Mouse (Mus musculus) heart, adult 9 months (tissue): ENCODE measurements at regions not wholly inside any gene's neighbourhood (a gene's known extent, or its start where the extent isn't known, plus 50 kb on each side); places are given as distances from the start of the nearest gene placed in this dataset.

Experiments
- DNase-seq, 2 experiments: peaks; one replicate each; pipeline ENCODE4 v3.0.0; 2022; ENCODE audit warnings: low spot score in 2 of 2

DNA sequence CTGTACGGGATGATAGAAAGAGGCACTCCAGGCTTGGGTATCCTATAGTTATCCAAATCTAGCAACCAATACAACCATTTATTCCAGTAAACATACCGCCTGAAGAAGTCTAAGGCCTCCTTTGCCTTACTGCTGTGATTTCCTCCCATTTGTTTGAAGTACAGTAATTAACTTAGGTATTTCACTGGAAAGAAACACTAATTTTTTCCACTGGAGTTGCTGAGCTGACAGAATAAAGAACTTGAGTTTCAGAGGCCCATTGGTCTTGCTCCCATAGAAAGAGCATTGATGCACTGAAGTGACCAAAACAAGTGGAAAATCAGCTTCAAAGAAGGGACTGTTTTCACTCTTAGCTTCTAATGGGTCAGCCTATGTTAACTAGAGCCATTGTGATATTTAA is 1100.8 kb upstream of the Gm7489 start:
- no peak for DNase-seq

DNA sequence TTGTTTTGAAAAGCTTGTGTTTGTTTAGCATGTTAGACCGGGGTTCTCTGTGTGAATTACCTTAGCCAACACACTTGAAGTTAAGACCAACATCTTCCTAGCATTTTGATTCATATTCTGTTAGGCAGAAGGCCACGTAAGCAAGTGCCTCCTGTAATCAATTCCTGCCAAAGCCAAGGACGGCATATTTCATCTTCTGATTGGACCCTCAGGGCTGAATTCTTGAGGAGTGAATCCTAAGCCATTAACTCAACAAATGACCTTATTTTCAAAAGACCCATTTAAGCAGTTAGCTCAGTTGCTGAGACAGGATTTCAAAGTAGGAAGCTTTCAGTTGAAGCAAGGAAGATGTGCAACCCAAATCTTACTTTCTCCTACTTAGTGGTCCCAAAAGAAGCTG is 1099.5 kb upstream of the Gm7489 start:
- no peak for DNase-seq

DNA sequence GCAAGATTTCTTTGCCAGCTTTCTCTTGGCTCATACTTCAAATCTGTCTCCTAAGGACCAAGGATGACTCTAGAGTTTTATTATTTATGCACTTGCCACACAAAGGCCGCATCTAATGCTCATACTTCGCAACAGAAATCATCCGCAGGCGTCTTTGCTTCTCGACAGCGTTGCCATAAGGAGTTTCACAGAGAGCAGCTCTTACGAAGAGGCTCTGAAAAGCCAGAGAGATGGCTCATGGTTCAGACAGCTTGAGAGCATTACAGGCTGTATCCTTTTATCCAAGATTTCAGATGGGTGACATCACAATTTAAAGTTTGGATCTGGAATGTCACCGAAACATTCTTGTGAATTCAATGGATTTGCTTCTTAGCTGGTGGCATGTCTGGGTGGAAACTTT is 1098.7 kb upstream of the Gm7489 start:
- no peak for DNase-seq

DNA sequence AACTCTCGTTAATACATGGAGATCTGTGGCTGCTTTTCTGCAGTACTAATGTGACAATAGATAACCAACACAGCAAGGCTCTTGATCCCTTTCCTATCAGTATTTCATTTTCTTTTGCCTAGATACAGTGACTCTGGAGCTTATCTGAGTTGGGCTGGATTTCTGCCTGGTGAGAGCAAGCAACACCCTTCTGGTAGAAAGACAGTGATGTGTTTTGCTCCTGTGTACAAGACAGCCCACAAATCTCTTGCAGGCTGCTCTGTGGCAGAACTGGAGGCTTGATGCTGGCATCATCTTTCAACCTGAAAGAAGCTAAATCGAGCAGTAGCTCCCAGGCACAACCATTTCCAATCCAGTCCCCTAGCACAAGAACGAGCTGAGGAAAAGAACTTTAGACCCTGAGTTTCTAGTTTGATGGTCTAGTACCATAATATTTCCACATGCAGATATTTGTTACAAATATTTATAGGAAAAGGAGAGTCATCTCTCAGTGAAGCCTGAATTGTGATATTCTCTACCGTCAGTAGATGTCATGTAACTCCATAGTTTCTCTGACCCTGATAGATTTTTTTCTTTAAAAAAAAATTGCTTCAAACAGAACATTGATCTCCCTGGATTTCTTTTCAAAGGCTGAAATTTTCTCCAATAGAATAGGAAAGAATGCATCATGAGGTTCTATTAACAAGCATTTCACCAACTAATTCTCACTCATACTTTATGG is 1079.1 kb upstream of the Gm7489 start:
- no peak for DNase-seq

DNA sequence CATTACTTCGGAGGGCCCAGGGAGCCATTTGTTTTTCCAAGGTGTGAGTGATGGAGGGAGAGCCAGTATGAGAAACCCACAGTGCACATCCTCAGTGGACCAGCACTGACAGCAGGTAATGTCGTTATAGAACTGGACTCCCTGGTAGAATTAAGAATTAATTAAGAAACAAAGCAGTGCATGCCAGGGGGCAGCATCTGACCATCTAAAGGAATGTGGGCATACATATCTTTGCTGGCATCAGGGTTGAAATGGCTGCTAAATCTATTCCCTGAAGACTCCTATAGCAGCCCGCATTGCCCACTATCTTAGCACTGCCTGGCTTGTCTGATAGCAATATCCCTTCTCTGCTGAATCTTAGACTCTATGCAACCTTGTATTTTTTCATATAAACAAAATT is 1076.1 kb upstream of the Gm7489 start:
- DNase-seq, result no peak

DNA sequence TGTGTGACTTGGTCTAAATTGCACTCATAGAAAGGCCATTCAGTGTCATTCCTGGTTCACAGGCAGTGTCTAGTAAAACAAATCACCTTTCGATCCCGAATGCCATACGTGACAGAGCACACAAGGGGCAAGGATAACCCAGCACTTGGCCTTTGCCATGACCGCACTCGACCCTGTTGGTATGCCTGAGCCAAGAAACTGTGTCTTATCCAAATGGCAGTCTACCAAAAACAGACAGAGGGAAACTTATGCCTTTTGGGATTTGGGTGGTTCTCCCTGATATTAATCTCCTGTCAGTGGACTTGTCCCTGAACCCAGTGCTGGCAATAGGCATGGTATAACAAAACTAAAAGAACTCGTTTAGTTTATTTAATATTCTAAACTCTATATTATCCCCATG is 1063.9 kb upstream of the Gm7489 start:
- DNase-seq, result no peak

DNA sequence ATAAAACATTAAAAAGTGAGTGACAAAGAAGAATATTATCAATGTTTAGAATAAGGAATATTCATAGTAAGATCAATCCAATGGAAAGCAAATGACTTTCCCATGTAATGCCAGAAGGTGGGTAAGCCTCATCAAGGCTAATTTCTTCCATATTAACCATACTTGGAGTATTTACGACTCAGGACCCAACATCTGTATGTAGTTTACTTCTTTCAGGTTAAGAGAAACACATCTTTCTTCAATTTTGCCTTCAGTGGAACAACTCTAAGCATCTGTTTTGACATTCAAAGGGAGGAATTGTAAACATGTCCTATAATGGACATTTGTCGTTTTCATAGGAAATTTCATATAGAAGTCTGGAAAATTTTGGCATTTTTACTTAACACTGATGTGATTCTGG is 1047.8 kb upstream of the Gm7489 start:
- no peak for DNase-seq

DNA sequence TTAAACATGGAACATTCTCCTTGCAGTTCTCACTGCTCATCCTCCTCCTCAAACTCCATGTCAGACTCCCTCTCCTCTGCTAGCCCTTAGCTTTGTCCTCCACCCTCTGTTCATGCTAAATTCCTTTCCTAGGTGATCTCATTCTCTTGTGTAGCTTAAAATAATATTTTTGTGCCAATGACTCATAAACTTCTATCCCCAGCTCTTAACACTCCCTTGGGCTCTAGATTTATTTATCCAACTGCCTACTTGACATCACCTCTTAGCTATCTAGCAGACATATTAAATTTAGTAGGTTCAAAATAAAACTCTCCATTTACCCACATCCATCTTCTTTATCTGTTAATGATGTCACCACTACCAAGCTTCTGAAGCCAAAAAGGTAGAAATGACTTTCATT is 1036.6 kb upstream of the Gm7489 start:
- no peak for DNase-seq

DNA sequence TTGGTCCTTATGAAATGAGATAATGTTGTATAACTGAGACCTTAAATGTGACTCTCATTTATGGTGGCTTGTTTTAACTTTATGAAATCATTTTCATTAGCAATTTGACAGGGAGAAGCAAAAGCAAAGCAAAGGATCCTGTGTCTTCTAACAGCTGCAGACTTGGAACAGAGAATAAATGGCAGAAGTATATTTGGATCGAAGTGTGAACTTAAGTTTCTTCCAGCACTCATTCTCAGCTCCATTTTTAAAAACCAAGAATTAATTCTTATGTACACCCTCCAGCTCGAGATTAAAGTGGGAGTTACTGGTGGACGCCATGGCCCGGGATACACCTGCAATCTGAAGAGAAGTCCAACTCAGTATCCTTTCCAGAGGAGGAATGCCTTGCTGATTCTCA is 1026.0 kb upstream of the Gm7489 start:
- no peak for DNase-seq

DNA sequence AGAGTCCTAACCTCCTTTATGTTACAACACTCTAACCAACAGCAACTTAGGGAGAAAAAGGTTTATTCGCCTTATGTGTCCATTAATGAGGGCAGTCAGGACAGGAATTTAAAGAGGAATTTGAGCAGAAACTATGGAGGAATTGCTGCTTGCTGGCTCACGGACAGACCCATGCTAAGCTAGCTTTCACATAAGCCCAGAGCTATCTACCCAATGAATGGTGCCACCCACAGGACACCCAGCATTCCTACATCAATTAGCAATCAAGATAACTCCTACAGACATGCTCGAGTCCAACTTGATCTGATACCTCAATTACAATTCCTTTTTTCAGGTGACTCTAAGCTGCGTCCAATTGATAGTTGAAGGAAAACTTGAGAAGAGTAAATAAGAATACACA is 1021.2 kb upstream of the Gm7489 start:
- DNase-seq, result no peak

DNA sequence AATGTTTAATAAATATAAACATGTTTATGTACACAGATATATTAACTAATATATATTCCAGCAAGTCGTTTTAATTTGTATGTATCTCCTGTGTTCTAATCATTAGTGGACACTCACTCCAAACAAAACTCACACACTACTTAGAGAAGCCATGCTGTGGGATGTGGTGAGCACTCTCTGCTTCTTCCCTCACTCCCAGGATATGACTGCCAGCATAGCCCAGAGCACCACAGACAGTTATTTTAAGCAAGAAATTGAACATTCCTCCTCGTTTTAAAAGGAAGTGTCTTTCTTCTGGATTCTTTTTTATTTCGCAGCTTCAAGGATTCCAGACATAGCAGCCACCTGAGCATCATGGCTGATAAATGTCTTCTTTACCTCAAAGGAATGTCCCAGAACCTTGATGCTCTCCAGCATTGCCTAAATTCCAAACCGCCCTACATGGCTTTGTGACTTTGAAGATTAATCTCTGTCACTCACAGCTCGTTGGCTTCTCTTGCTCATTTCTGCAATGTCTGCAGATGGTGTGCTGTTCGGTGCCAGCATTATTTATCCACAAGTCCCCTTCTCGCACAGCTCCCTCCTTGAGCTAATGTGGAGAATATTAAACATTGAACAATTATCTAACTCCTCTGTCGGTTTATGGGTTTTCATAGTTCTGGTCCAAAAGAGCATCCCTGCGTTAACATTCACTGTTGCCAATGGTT is 992.3 kb upstream of the Gm7489 start:
- no peak for DNase-seq

DNA sequence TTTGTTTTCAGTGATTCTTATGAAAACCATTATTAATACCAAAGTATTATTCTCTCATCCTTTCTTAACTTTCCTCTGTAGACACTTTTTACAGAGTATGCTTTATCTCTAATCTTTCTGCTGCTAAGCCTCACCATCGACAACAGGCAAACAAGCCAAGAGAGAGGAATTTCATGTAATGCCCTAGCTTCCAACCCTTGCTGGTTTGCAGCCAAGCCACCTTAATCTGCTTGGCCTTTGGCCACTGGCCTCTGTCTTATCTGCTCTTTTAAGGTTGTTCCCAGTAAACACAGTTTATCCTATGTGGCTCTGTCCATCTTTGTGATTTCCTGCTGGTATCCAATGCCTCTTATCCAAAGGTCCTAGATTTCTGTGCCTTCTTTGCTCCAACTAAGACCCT is 986.6 kb upstream of the Gm7489 start:
- DNase-seq, result peak in 1 of 2 experiments; percentile 1

DNA sequence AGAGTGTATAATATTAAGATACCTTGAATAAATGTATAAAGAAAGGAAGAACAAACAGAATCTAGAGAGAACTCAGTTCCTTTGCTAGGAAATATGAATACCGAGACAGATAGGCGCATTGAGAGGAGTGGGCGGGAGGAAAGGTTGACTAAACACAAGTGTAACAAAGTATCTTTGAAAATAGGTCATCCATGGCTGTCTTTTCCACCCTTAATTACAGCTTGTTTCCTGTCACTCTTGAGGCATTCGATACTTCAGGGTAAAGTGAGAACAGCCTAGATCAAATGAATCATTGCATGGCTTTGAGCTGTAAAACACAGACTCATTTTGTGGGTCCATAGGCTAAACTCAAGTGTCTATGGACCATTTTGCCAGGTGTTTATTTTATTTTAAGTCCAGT is 985.3 kb upstream of the Gm7489 start:
- DNase-seq, result no peak

DNA sequence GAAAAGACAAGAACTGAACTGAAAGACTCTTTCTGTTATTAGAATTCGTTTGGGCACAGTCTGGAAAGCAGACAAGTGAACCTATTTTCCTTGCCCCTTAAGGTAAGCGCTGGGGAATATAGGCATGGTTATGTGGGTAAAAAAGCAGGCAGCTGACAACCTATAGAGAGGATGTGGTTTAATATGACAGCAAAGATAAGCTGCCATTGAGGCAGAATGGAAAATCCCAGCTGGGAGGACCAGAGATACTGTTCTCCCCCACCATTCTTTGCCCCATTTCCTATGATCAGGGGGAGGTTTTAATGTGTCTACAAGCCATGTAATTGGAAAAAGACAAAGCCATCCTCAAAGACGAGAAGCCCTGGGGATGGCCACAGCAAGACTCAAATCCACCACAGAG is 984.9 kb upstream of the Gm7489 start:
- no peak for DNase-seq

DNA sequence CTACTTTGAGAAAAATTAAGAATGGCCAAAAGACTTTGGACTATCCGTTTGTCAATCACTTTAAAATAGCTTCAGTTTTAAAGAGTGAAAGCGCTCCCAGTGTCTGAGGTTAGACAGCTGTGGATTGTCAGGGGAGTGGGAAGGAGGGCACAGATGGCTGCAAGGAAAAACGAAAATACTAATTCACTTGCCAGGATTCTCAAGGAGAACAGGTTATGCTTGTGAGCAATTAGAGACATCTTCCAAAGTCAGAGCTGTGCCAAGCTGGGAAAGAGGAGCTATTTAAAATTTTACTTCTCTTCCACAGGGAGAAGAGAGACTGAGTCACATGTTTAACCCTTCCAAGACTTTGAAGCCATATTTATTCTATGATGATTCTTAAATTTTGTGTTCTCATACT is 979.5 kb upstream of the Gm7489 start:
- no peak for DNase-seq

DNA sequence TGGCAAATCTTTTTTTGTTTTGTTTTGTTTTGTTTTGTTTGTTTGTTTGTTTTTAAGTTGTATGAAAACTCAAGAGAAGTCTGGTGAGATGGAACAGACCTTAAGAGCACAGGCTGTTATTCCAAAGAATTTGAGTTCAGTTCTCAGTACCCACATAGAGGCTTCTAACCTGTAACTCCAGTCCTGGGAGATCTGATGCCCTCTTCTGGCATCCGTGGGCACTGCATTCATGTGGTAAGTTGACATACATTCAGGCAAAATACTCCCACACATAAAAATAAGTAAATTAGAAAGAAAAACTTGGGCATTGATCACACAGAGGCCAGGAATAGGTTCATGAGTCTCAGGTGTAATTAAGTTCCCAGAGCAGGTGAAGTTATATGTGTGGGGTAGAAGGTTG is 977.5 kb upstream of the Gm7489 start:
- no peak for DNase-seq

DNA sequence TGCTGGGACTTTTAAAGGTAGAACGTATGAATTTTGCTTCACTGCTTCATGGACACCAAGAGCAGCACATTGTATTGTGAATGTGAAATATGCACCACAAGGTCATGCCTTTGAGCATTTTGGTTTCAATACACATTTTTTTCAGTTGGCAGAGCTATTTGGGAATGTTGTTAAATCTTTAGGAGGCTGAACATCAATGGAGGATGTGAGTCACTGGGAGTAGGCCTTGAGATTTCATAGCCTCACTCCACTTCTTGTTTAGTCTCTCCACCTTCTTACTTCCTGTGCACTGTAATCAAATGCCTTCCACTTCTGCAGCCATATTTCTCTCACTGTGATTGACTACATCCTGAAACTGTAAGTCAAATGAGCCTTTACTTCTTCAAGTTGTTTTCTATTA is 962.4 kb upstream of the Gm7489 start:
- DNase-seq, result no peak

DNA sequence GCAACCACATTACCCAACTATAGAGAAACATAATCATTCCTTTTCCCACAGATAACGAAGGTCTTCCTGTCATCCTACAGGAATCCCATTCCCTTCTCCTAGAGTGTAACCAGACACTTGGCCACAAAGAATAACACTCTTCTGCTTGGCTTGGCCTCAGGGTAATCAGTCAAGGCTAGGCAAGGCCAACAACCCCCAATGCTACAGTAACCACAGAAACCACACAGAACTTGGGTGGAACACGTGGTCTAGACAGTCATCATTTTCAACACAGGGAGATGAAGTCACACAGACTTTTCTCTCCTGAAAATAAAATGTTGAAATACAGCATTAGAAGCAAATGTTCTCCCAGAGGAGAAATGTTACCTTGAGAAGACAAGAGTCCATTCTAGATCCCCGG is 956.3 kb upstream of the Gm7489 start:
- peak in 1 of 2 experiments; percentile 6 for DNase-seq

DNA sequence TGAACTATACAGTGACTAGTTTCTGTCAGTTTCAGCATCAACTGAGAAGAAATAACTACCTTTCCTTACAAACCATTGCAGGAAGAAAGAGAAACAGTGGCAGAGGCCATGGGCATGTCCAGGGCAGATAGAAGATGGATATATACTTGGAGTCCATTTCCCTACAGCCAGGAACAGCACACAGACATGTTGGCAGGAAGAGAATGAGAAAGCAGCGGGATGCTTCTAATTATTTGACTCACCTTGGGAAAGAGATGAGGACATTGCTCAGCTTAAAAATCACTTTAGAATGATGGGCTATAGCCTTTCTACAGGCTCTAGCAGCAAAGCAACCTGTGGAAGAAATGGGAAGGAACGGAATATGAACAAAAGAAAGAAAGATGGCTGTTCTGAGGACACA is 947.6 kb upstream of the Gm7489 start:
- DNase-seq, result no peak

DNA sequence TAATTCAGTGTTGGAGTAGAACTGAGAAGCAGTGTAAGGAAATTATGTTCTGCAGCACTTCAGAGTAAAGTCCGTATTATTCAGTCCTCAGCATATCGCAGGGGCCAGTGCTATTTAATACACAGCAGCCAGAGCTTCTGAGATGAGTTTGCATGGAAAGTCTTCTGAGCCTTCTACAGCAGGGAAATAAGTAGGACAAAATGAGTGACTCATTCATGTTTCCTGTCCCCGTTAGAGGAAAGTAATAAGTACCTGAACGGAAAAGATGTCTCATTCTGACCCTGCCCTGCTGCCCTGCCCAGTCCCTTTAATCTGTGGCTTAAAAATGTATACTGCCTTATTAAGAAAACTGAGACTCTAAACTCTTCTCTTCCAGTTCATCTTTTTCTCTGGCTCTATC is 940.1 kb upstream of the Gm7489 start:
- DNase-seq, result no peak

DNA sequence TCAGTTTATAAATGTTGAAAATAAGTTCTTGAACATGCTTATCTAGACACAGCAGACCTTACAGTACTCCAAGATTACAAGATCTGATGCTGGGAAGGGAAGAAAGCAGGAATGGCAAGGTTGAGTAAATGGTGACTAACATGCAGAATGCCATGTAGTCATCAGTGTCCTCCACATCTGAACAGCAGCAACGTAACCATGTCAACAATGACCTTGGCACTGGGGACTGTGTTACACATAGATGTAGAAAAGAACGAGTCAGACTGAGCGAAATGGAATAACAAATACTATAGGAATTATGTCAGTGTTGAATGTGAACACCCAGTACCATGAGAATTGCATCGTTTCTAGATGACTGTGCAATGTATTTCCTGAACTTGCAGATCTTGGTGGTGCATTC is 936.5 kb upstream of the Gm7489 start:
- no peak for DNase-seq

DNA sequence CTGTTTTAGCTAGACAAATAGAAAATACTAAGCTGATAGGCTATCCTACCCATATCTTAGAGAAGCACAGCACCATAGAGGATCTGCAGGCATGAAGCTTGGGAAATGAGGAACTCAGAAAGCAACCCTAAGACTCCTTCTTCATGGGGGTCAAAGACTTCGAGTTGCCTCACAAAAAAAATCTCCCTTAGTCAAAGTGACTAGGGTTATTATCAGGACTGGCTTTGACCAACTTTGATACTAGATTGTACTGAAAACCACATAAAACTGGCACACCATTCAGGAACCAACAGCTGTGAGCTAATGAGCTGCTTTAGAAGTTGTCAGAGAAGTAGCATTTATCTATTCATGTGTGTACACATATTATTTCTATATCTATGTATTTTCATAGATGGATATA is 931.2 kb upstream of the Gm7489 start:
- no peak for DNase-seq

DNA sequence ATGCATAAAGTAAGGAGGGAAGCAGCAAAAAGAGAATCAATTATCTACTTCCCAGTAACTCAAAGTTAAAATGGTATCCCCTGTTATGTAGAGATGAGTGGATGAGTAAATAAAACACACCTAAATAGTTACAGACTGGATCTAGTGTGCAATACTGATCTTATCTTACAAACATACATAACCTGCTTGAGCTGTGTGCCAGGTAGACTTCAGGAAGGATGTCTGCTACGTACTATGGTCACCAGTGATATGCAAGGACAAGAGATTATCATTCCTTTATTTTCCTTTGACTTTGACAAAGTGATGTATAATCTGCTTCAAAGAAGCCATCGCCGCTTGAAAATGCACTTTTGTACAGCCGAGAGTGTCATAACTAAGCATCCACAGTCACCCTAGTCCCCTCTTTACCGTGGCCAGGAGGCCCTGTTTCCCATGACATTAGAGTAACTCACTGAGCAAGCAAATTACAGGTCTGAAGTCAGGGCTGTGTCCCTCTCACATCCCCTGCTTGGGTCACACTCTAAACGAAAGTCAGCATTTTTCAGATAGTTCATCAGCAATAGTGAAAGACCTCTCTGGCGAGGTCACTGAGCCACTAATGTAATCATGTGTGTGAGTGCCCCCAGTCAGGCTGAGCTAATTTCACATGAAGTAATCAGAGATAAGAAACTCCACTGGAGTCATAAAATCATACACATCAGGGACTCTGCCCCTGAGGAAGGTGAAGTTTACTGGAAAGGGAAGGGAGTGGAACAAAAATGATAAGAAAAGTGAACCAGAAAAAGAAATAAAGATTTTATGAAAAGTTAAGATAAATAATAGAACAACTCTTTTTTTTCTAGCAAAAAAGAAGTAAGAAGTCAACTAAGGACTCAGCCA is 929.8 kb upstream of the Gm7489 start:
- DNase-seq, result no peak
